Mouse (Mus musculus): ENCODE measurements around the gene Myl6b. TPM values are rescaled to one million over a fixed set of nuclear protein-coding genes. Genes with fewer than 3 reads are reported as not detected.

Gene Myl6b
- polyA plus RNA-seq, 1 experiment from 2014 or later, result 3.2 TPM

DNA sequence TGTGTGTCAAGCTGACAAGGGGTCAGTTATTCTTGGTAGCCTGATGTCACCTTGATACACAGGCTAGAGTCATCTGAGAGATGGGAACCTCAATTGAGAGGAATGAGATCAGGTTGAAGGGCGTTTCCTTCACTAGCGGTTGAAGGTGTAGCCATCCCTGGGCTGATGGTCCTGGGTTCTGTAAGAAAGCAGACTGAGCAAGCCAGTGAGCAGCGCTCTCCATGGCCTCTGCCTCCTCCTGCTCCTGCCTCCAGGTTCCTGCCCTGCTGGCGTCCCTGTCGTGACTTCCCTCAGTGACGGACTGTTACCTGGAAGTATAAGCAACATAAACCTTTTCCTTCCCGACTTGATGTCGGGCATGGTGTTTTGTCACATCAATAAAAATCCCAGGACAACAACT, 5.0 kb upstream of the Myl6b start:
- Histone ChIP-seq H3K4me3 (no peak overlapping the region), H3K9ac (no peak overlapping the region), H3K27me3 (replicated peaks) (no peaks in the 10 kb centered on the region), H3K4me1 (peaks cover 21% of the 10 kb centered on the region), H3K4me2 (no peak overlapping the region), H3K9me3 (no peaks in the 10 kb centered on the region), H3K36me3 (peaks cover 2% of the 10 kb centered on the region; the same call in 1 of the 2 replicates), H3K27ac (replicated peaks) (no peak overlapping the region)
- ATAC-seq (ENCODE audit: extremely low read depth, insufficient number of reproducible peaks, low FRiP score, low TSS enrichment), result no peak
- WGBS, result 73% methylated on average over 8 of the region's 8 CpGs

DNA sequence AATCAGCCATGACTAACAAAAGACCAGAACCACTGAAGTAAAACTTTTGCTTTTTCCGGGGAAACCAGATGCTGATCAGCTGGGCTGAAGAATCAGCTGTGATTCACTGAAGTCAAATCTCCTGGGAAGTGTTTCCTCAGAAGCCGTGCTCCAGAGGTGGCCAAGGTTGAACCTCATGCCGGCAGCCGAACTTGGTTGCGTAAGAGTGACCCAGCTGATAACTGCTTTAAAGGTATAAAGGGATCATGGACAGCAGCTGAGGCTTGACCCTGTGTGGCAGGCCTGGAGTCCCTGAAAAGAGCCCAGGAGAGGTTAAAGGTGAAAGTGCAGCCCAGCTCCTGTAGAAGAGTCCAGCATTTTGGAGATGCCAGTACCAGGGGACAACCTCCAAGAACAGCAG, 3.9 kb upstream of the Myl6b start:
- H3K4me3 ChIP-seq, result no peak overlapping the region
- peaks cover 2% of the 10 kb centered on the region; the same call in 1 of the 2 replicates for H3K36me3 ChIP-seq
- no peaks in the 10 kb centered on the region for H3K9me3 ChIP-seq
- ATAC-seq (ENCODE audit: extremely low read depth, insufficient number of reproducible peaks, low FRiP score, low TSS enrichment), result no peak
- no peak overlapping the region for H3K4me2 ChIP-seq
- 70% methylated on average over 5 of the region's 5 CpGs for WGBS
- H3K27ac ChIP-seq (replicated peaks), result no peak overlapping the region
- H3K4me1 ChIP-seq, result peaks cover 30% of the 10 kb centered on the region
- H3K9ac ChIP-seq, result no peak overlapping the region
- no peaks in the 10 kb centered on the region for H3K27me3 ChIP-seq (replicated peaks)

DNA sequence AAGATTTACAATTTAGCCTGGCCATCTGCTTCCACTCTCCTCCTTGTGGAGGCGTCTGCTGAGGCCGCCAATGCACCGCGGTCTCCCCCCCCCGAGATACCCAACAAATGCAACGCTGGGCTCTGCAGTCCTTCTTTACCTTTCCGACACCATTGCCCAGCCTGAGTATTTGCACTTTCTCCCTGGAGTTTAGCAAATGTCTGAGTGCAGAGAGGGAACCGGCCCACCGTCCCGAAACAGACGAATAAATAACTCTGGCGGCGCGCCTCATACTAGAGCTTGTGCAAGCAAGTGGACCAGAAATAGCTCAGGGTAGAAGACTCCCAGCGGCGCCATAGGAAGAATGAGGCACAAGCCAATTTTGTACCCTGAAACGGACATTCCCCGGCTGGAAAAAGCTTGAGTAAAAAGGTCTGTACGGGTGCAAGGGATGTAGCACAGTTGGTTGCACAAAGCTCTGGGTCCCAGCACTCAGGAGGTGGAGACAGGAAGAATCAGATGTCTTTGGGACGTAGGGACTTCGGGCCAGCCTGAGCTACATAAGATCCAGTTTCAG, 709 bp upstream of the Myl6b start:
- peak overlapping the region; percentile 87 for H3K9ac ChIP-seq
- H3K36me3 ChIP-seq, result no peaks in the 10 kb centered on the region

DNA sequence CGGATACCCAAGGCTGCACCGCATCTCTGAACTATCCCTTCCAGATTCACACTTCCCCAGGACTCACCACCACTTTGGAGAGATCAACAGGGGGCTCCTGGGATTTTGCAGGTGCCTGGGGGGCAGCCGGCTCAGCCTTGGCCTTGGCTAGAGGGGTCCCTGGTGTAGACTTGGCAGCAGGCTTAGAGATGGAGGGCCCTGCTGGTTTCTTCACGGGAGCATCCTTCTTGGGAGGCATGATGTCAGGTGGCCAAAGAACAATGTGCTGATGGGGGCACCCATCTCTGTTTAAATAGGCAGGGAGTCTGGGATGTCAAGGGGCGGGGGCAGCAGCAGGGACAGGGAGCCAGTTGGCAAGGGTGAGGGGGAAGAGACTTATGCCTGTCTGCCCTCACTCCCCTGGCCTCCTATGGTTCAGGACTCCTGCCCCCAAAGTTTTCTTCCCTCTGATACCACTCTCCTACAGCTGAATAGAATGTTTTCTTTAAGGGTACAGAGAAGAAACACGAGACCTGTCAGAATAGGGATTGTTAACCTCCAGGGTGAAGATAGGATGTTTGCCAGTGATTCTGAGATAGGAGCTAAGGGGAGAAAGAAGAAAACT, 1.2 kb downstream of the Myl6b start:
- Histone ChIP-seq H3K36me3 (peaks cover 3% of the 10 kb centered on the region), H3K4me3 (no peak overlapping the region), H3K9me3 (no peaks in the 10 kb centered on the region), H3K4me2 (no peak overlapping the region), H3K9ac (peak overlapping the region; percentile 33), H3K27ac (replicated peaks) (no peak overlapping the region), H3K27me3 (replicated peaks) (no peaks in the 10 kb centered on the region), H3K4me1 (peaks cover 49% of the 10 kb centered on the region)
- no peak for ATAC-seq (ENCODE audit: extremely low read depth, insufficient number of reproducible peaks, low FRiP score, low TSS enrichment)
- 37% methylated on average over 6 of the region's 6 CpGs for WGBS

More for the DNA sequence above, 709 bp upstream of the Myl6b start:
- H3K4me1 ChIP-seq, result peaks cover 50% of the 10 kb centered on the region
- H3K4me3 ChIP-seq, result peak overlapping the region; percentile 68
- H3K9me3 ChIP-seq, result no peaks in the 10 kb centered on the region
- peak overlapping the region; percentile 93 for H3K27ac ChIP-seq (replicated peaks)
- WGBS, result 1% methylated on average over 21 of the region's 21 CpGs
- peak overlapping the region; percentile 82 for H3K4me2 ChIP-seq
- H3K27me3 ChIP-seq (replicated peaks), result no peaks in the 10 kb centered on the region
- ATAC-seq (ENCODE audit: extremely low read depth, insufficient number of reproducible peaks, low FRiP score, low TSS enrichment), result no peak; the same call in 1 of the 2 replicates

DNA sequence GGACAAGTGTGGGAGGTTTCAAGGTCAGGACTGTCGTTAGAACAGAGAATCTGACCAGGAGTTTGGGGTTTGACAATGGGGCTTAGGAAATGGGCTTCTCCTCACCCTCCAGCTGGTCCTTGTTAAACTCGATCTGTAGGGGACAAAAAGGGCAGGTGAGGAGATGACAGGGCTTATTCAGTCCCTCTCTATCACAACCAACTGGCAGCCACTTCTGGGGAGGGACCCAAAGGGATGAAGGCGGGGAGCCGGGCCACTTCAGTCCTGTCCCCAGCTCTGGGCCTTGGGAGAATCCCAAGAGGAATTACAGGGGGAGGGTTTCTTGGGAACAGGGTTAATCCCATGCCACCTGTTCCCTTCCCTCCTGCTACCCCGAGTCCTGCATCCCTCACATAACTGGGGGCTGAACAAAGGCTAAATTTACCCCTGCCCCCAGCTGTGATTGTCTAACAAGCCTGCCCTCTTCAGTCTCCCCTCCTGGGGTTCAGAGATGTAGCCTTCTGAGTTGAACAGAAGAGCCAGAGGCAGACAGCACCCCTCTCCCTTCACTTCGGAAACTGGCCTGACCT, 1.9 kb downstream of the Myl6b start:
- H3K9ac ChIP-seq, result peak overlapping the region; percentile 26
- H3K36me3 ChIP-seq, result peaks cover 9% of the 10 kb centered on the region
- 30% methylated on average over 6 of the region's 6 CpGs for WGBS
- peak overlapping the region; percentile 51; the same call in 1 of the 2 replicates for H3K27ac ChIP-seq (replicated peaks)
- H3K4me3 ChIP-seq, result no peak overlapping the region
- no peak for ATAC-seq (ENCODE audit: extremely low read depth, insufficient number of reproducible peaks, low FRiP score, low TSS enrichment)
- no peaks in the 10 kb centered on the region for H3K9me3 ChIP-seq
- H3K4me2 ChIP-seq, result no peak overlapping the region
- no peaks in the 10 kb centered on the region for H3K27me3 ChIP-seq (replicated peaks)
- peaks cover 55% of the 10 kb centered on the region for H3K4me1 ChIP-seq

DNA sequence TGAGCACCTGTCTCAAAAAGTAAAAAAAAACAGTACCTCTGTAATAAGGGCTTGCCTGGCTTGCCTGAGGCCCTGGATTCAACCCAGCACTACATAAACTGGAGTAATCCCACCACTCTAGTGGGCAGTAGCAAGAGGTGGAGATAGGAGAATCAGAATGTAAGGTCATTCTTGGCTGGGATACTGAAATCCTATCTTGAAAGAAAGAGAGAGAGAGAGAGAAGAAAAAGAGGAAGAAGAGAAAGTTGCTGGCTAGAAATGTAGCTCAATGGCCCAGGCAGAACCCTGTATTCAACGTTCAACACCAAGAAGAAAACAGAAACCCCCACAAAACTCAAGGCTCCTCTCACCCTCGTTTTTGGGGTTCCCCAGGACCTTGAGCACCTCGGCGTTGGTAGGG, 2.6 kb downstream of the Myl6b start:
- WGBS, result 70% methylated on average over 4 of the region's 4 CpGs
- Histone ChIP-seq H3K4me3 (no peak overlapping the region), H3K9ac (peak overlapping the region; percentile 26), H3K36me3 (peaks cover 16% of the 10 kb centered on the region), H3K27me3 (replicated peaks) (no peaks in the 10 kb centered on the region), H3K4me2 (no peak overlapping the region), H3K27ac (replicated peaks) (peak overlapping the region; percentile 51; the same call in 1 of the 2 replicates), H3K4me1 (peaks cover 62% of the 10 kb centered on the region), H3K9me3 (no peaks in the 10 kb centered on the region)
- no peak for ATAC-seq (ENCODE audit: extremely low read depth, insufficient number of reproducible peaks, low FRiP score, low TSS enrichment)

DNA sequence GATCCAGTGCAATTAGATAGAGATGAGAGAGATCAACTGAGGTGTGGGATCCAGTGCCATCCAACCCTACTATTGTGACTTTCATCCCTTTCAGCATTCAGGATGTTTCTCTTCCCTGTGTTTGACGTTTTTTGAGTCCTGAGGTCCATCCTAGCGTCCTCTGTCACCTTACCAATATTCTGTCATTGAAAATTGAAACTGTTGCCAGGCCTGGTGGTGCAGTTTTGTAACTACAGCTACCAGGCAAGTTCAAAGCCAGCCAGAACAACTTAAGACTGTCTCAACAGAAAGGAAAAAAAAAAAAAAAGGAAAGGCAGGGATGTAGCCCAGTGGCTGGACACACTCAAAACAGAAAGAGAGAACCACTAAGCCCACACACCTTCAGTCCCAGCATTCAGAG, 3.2 kb downstream of the Myl6b start:
- 83% methylated on average over 2 of the region's 2 CpGs for WGBS
- H3K4me2 ChIP-seq, result peak overlapping the region; percentile 91
- H3K4me1 ChIP-seq, result peaks cover 68% of the 10 kb centered on the region

GRCm38 (mm10) chr10:128494667-128495245, 3.7 kb downstream of the Myl6b start:
- H3K27me3 ChIP-seq (replicated peaks), result no peaks in the 10 kb centered on the region
- H3K9me3 ChIP-seq, result no peaks in the 10 kb centered on the region
- peak overlapping the region; percentile 91 for H3K4me2 ChIP-seq
- H3K9ac ChIP-seq, result peak overlapping the region; percentile 92
- no peak for ATAC-seq (ENCODE audit: extremely low read depth, insufficient number of reproducible peaks, low FRiP score, low TSS enrichment)
- peak overlapping the region; percentile 69 for H3K4me3 ChIP-seq
- H3K27ac ChIP-seq (replicated peaks), result peak overlapping the region; percentile 99
- H3K36me3 ChIP-seq, result peaks cover 27% of the 10 kb centered on the region
- H3K4me1 ChIP-seq, result peaks cover 71% of the 10 kb centered on the region
- 47% methylated on average over 11 of the region's 11 CpGs for WGBS

More for the DNA sequence above, 3.2 kb downstream of the Myl6b start:
- Histone ChIP-seq H3K27me3 (replicated peaks) (no peaks in the 10 kb centered on the region), H3K36me3 (peaks cover 22% of the 10 kb centered on the region), H3K9ac (peak overlapping the region; percentile 92), H3K4me3 (peak overlapping the region; percentile 69), H3K27ac (replicated peaks) (peak overlapping the region; percentile 99), H3K9me3 (no peaks in the 10 kb centered on the region)
- no peak for ATAC-seq (ENCODE audit: extremely low read depth, insufficient number of reproducible peaks, low FRiP score, low TSS enrichment)

GRCm38 (mm10) chr10:128493695-128494666, 4.5 kb downstream of the Myl6b start, which contains the start of gene Myl6:
Myl6 (minus strand) TSS chr10:128494145.
- H3K27me3 ChIP-seq (replicated peaks), result no peaks in the 10 kb centered on the region
- H3K4me1 ChIP-seq, result peaks cover 74% of the 10 kb centered on the region
- H3K27ac ChIP-seq (replicated peaks), result peak within 1 kb of the TSS; percentile 99
- H3K9ac ChIP-seq, result peak within 1 kb of the TSS; percentile 92
- peak within 1 kb of the TSS; percentile 69 for H3K4me3 ChIP-seq
- ATAC-seq (ENCODE audit: extremely low read depth, insufficient number of reproducible peaks, low FRiP score, low TSS enrichment), result peak; percentile 86
- H3K9me3 ChIP-seq, result no peaks in the 10 kb centered on the region
- H3K36me3 ChIP-seq, result peaks cover 35% of the 10 kb centered on the region
- under 1% methylated on average over 45 of the region's 45 CpGs for WGBS
- H3K4me2 ChIP-seq, result peak within 1 kb of the TSS; percentile 91

GRCm38 (mm10) chr10:128493319-128493694, 5.2 kb downstream of the Myl6b start:
- Histone ChIP-seq H3K9me3 (no peaks in the 10 kb centered on the region), H3K27me3 (replicated peaks) (no peaks in the 10 kb centered on the region), H3K27ac (replicated peaks) (peak overlapping the region; percentile 99), H3K9ac (peak overlapping the region; percentile 92), H3K4me2 (peak overlapping the region; percentile 91), H3K36me3 (peaks cover 42% of the 10 kb centered on the region), H3K4me1 (peaks cover 75% of the 10 kb centered on the region), H3K4me3 (peak overlapping the region; percentile 69)
- under 1% methylated on average over 12 of the region's 12 CpGs for WGBS
- peak; percentile 1; the same call in 1 of the 2 replicates for ATAC-seq (ENCODE audit: extremely low read depth, insufficient number of reproducible peaks, low FRiP score, low TSS enrichment)
